Mouse (Mus musculus) embryonic facial prominence, embryonic 14.5 days (tissue): ENCODE data around the gene Slc22a20. TPM values are rescaled to one million over a fixed set of nuclear protein-coding genes. Genes with fewer than 3 reads are reported as not detected.

Experiments used
- ATAC-seq: fragments of 200-750 bp; cut with Nextera tagmentation; 2 replicates; pipeline ENCODE4 v1.8.0; 2017; ENCODE audit warnings: low read depth, moderate number of reproducible peaks, moderate TSS enrichment
- DNase-seq: peaks from one replicate; pipeline ENCODE4 v3.0.0-alpha.2; 2015; ENCODE audit warnings: low spot score
- H3K27ac ChIP-seq: fragments of 300-500 bp; sonication (generic); replicated peaks from 2 replicates; pipeline ENCODE4 v1.5.1; 2014; ENCODE audit warnings: low read depth, mild to moderate bottlenecking, low read length, moderate library complexity
- H3K27me3 ChIP-seq: fragments of 300-500 bp; sonication (generic); replicated peaks from 2 replicates; pipeline ENCODE4 v1.6.1; 2014; ENCODE audit warnings: low read length; ENCODE audit not compliant: control insufficient read depth, insufficient read depth
- H3K36me3 ChIP-seq: fragments of 300-500 bp; sonication (generic); 2 replicates; pipeline ENCODE4 v1.6.1; 2014; ENCODE audit warnings: low read length, mixed read lengths; ENCODE audit not compliant: control insufficient read depth, insufficient read depth
- H3K4me1 ChIP-seq: fragments of 300-500 bp; sonication (generic); 2 replicates; pipeline ENCODE4 v1.6.1; 2014; ENCODE audit warnings: antibody characterized with exemption, low read length; ENCODE audit not compliant: control insufficient read depth, insufficient read depth
- H3K4me2 ChIP-seq: fragments of 300-500 bp; sonication (generic); 2 replicates; pipeline ENCODE4 v1.6.1; 2014; ENCODE audit warnings: low read depth, mild to moderate bottlenecking, low read length, moderate library complexity, mixed read lengths
- H3K4me3 ChIP-seq: fragments of 300-500 bp; sonication (generic); 2 replicates; pipeline ENCODE4 v1.5.1; 2014; ENCODE audit warnings: low read depth, mild to moderate bottlenecking, low read length
- H3K9ac ChIP-seq: fragments of 300-500 bp; sonication (generic); 2 replicates; pipeline ENCODE4 v1.6.1; 2014; ENCODE audit warnings: low read depth, mild to moderate bottlenecking, low read length, moderate library complexity, mixed read lengths
- H3K9me3 ChIP-seq: fragments of 300-500 bp; sonication (generic); 2 replicates; pipeline ENCODE4 v1.6.1; 2016; ENCODE audit warnings: low read length; ENCODE audit not compliant: control insufficient read depth
- WGBS: fragments of 180-500 bp; shearing (Covaris S2); extraction: QIAGEN DNeasy Blood & Tissue Kit; methylation state at CpG from one replicate; pipeline ENCODE4 v1.1.7; 2014; 5-methylcytosine and 5-hydroxymethylcytosine counted together
- polyA plus RNA-seq: library from polyadenylated mRNA; unstranded; fragments of >200 nt; fragmentation: Nextera tagmentation; extraction: Ambion mirVana; gene quantifications from 2 replicates; pipeline ENCODE4 v1.2.1, GENCODE M21; 2014

Gene Slc22a20
- polyA plus RNA-seq, 1 experiment from 2014 or later = not detected

- Histone ChIP-seq H3K9me3 (no peaks in the 10 kb centered on the region), H3K9ac (no peak overlapping the region), H3K4me1 (peaks cover 13% of the 10 kb centered on the region), H3K27ac (no peak overlapping the region), H3K4me3 (no peak overlapping the region), H3K27me3 (no peaks in the 10 kb centered on the region), H3K36me3 (peaks cover 32% of the 10 kb centered on the region), H3K4me2 (no peak overlapping the region)
- 88% methylated on average over 7 of the region's 7 CpGs for whole genome bisulfite sequencing
- DNase-seq (no peak), ATAC-seq (no peak)
Measured at GRCm38 (mm10) chr19:5942581-5942980, 43.4 kb downstream of the Slc22a20 start.

- Histone ChIP-seq H3K9me3 (no peaks in the 10 kb centered on the region), H3K27ac (peak overlapping the region; percentile 75), H3K9ac (no peak overlapping the region), H3K27me3 (no peaks in the 10 kb centered on the region), H3K36me3 (peaks cover 16% of the 10 kb centered on the region), H3K4me1 (peaks cover 16% of the 10 kb centered on the region), H3K4me3 (no peak overlapping the region), H3K4me2 (no peak overlapping the region)
- ATAC-seq (no peak), DNase-seq (no peak)
- WGBS = 88% methylated on average over 10 of the region's 10 CpGs
Measured at GRCm38 (mm10) chr19:5940656-5941055, 45.3 kb downstream of the Slc22a20 start.

- H3K4me1 ChIP-seq = peaks cover 20% of the 10 kb centered on the region
- peaks cover 13% of the 10 kb centered on the region for H3K36me3 ChIP-seq
Measured at GRCm38 (mm10) chr19:5940173-5940572, 45.8 kb downstream of the Slc22a20 start.

GRCm38 (mm10) chr19:5939715-5940114 is 46.2 kb downstream of the Slc22a20 start:
- WGBS = 64% methylated on average over 5 of the region's 5 CpGs

More at GRCm38 (mm10) chr19:5940173-5940572, 45.8 kb downstream of the Slc22a20 start:
- peak; percentile 89 for DNase-seq
- H3K9ac ChIP-seq = no peak overlapping the region
- no peaks in the 10 kb centered on the region for H3K9me3 ChIP-seq
- no peak overlapping the region for H3K4me3 ChIP-seq
- no peaks in the 10 kb centered on the region for H3K27me3 ChIP-seq
- no peak overlapping the region for H3K4me2 ChIP-seq
- peak overlapping the region; percentile 75 for H3K27ac ChIP-seq
- 45% methylated on average over 4 of the region's 4 CpGs for WGBS
- ATAC-seq = peak; percentile 82

GRCm38 (mm10) chr19:5938516-5938915 is 47.4 kb downstream of the Slc22a20 start:
- 87% methylated on average over 6 of the region's 6 CpGs for WGBS
- H3K27ac ChIP-seq = no peak overlapping the region
- no peak overlapping the region for H3K4me2 ChIP-seq
- DNase-seq (no peak), ATAC-seq (no peak)
- peaks cover 21% of the 10 kb centered on the region; the same call in 1 of the 2 replicates for H3K4me1 ChIP-seq
- peaks cover 8% of the 10 kb centered on the region for H3K36me3 ChIP-seq
- H3K27me3 ChIP-seq = no peaks in the 10 kb centered on the region
- no peak overlapping the region for H3K9ac ChIP-seq
- H3K4me3 ChIP-seq = no peak overlapping the region
- no peaks in the 10 kb centered on the region for H3K9me3 ChIP-seq

More at GRCm38 (mm10) chr19:5939715-5940114, 46.2 kb downstream of the Slc22a20 start:
- peaks cover 22% of the 10 kb centered on the region for H3K4me1 ChIP-seq
- DNase-seq (no peak), ATAC-seq (no peak)
- no peak overlapping the region for H3K4me3 ChIP-seq
- no peaks in the 10 kb centered on the region for H3K9me3 ChIP-seq
- peaks cover 9% of the 10 kb centered on the region for H3K36me3 ChIP-seq
- H3K27ac ChIP-seq = peak overlapping the region; percentile 75
- no peaks in the 10 kb centered on the region for H3K27me3 ChIP-seq
- H3K4me2 ChIP-seq = no peak overlapping the region
- H3K9ac ChIP-seq = no peak overlapping the region

GRCm38 (mm10) chr19:5937836-5938406 is 48.0 kb downstream of the Slc22a20 start:
- DNase-seq (no peak), ATAC-seq (no peak)
- H3K4me3 ChIP-seq = no peak overlapping the region
- no peak overlapping the region for H3K4me2 ChIP-seq
- no peaks in the 10 kb centered on the region for H3K9me3 ChIP-seq
- WGBS = 36% methylated on average over 14 of the region's 14 CpGs
- peaks cover 8% of the 10 kb centered on the region for H3K36me3 ChIP-seq
- H3K9ac ChIP-seq = no peak overlapping the region
- peaks cover 21% of the 10 kb centered on the region; the same call in 1 of the 2 replicates for H3K4me1 ChIP-seq
- H3K27me3 ChIP-seq = no peaks in the 10 kb centered on the region
- H3K27ac ChIP-seq = 0 out of 2 replicates have a peak overlapping the region, but pooled peaks have one; percentile 0

- DNase-seq (no peak), ATAC-seq (no peak)
- Histone ChIP-seq H3K4me3 (no peak overlapping the region), H3K9ac (no peak overlapping the region), H3K4me2 (no peak overlapping the region), H3K27ac (0 out of 2 replicates have a peak overlapping the region, but pooled peaks have one; percentile 0), H3K4me1 (peaks cover 21% of the 10 kb centered on the region; the same call in 1 of the 2 replicates), H3K27me3 (no peaks in the 10 kb centered on the region), H3K36me3 (peaks cover 8% of the 10 kb centered on the region), H3K9me3 (no peaks in the 10 kb centered on the region)
- 78% methylated on average over 21 of the region's 21 CpGs for WGBS
Measured at GRCm38 (mm10) chr19:5937095-5937835, 48.7 kb downstream of the Slc22a20 start.

- no peak overlapping the region for H3K4me2 ChIP-seq
- H3K9ac ChIP-seq = no peak overlapping the region
- H3K27ac ChIP-seq = no peak overlapping the region
- DNase-seq (no peak), ATAC-seq (no peak)
- WGBS = 70% methylated on average over 5 of the region's 5 CpGs
- no peak overlapping the region for H3K4me3 ChIP-seq
- H3K36me3 ChIP-seq = no peaks in the 10 kb centered on the region
- no peaks in the 10 kb centered on the region for H3K9me3 ChIP-seq
- H3K27me3 ChIP-seq = no peaks in the 10 kb centered on the region
- peaks cover 19% of the 10 kb centered on the region; the same call in 1 of the 2 replicates for H3K4me1 ChIP-seq
Measured at GRCm38 (mm10) chr19:5935691-5936090, 50.3 kb downstream of the Slc22a20 start.
